Mouse (Mus musculus) stomach, postnatal 0 days (tissue): ENCODE data around the gene Actn3.

Experiments used
- CTCF ChIP-seq: IDR thresholded peaks from 2 replicates; pipeline ENCODE4 v1.5.1; 2016; ENCODE audit warnings: antibody characterized with exemption, low read depth, mild to moderate bottlenecking, moderate library complexity
- EP300 ChIP-seq: optimal IDR thresholded peaks from 2 replicates; pipeline ENCODE3; 2016; ENCODE audit warnings: antibody characterized with exemption

DNA sequence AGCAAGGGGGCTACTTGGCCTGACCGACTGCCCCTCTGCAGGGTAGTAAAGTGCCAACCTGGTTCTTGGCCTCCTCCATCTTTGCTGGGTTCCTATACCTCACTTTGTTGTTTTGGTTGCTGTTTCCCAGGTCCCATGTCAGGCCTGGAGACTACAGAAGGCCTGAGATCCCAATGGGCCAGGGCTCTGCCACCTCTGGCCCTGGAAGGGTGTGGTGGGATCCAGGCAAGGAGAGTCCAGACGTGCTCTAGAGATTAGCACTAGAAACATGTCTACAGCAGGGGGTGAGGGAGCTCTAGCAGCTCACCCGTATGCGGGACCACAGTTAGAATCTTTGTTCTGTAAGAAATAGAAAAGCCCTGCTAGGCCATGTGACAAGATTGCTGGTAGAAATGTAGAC is 6.3 kb upstream of the Actn3 start:
- no peak for TF ChIP-seq CTCF
- no peak for TF ChIP-seq EP300
